Mouse (Mus musculus) heart, adult 2 months (tissue): ENCODE data around the gene Srgap1.

Experiments
- CTCF ChIP-seq: fragments of 200-600 bp; IDR thresholded peaks from 2 replicates; pipeline ENCODE4 v1.8.1; 2022; ENCODE audit warnings: antibody characterized with exemption, mild to moderate bottlenecking, moderate library complexity
- POLR2A ChIP-seq: fragments of 200-500 bp; IDR thresholded peaks from 2 replicates; pipeline ENCODE4 v1.6.1; 2011; ENCODE audit warnings: mild to moderate bottlenecking, low read depth, low read length, control low read depth; ENCODE audit not compliant: insufficient read depth

DNA sequence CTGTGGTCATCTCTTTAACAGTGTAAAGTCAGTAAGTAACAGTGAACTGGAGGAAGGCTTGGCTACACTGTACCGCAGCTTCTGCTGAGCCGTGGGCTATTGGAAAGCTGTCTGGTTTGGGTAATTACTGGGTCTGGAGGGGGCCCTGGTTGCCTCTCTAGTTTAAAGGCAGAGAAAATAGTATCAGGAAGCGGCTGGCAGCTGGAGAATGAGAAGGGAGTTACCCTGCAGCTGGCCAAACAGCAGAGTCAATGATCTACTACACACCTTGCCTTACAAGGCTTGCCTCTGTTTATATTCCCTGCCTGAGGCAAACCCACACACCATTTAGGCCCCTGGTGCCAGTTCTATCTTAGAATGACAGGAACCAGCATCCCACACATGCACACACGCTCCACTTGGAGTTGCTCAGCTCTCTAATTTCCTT, 174.0 kb downstream of the Srgap1 start:
- TF ChIP-seq CTCF (no peak), POLR2A (no peak)
